Mouse (Mus musculus) intestine, embryonic 15.5 days (tissue): ENCODE measurements at regions not wholly inside any gene's neighbourhood (a gene's known extent, or its start where the extent isn't known, plus 50 kb on each side); places are given as distances from the start of the nearest gene placed in this dataset.

Source experiments
- ATAC-seq: fragments of 200-750 bp; cut with Nextera tagmentation; 2 replicates; pipeline ENCODE4 v1.8.0; 2017; ENCODE audit warnings: moderate TSS enrichment, moderate library complexity
- H3K27ac ChIP-seq: fragments of 300-500 bp; sonication (generic); 2 replicates; pipeline ENCODE4 v1.5.1; 2015; ENCODE audit warnings: mild to moderate bottlenecking, inconsistent platforms
- H3K27me3 ChIP-seq: fragments of 300-500 bp; sonication (generic); replicated peaks from 2 replicates; pipeline ENCODE4 v1.6.1; 2015; ENCODE audit warnings: inconsistent platforms
- H3K36me3 ChIP-seq: fragments of 300-500 bp; sonication (generic); 2 replicates; pipeline ENCODE4 v1.6.1; 2015; ENCODE audit warnings: inconsistent platforms
- H3K4me1 ChIP-seq: fragments of 300-500 bp; sonication (generic); replicated peaks from 2 replicates; pipeline ENCODE4 v1.6.1; 2015; ENCODE audit warnings: inconsistent platforms
- H3K4me2 ChIP-seq: fragments of 300-500 bp; sonication (generic); replicated peaks from 2 replicates; pipeline ENCODE4 v1.6.1; 2015; ENCODE audit warnings: mild to moderate bottlenecking, inconsistent platforms
- H3K4me3 ChIP-seq: fragments of 300-500 bp; sonication (generic); replicated peaks from 2 replicates; pipeline ENCODE4 v1.5.1; 2015; ENCODE audit warnings: inconsistent platforms
- H3K9ac ChIP-seq: fragments of 300-500 bp; sonication (generic); 2 replicates; pipeline ENCODE4 v1.6.1; 2015; ENCODE audit warnings: inconsistent platforms
- H3K9me3 ChIP-seq: fragments of 300-500 bp; sonication (generic); 2 replicates; pipeline ENCODE4 v1.6.1; 2016; ENCODE audit warnings: inconsistent platforms
- WGBS: fragments of 180-500 bp; shearing (Covaris S2); methylation state at CpG from one replicate; pipeline ENCODE4 v1.1.7; 2015; 5-methylcytosine and 5-hydroxymethylcytosine counted together

DNA sequence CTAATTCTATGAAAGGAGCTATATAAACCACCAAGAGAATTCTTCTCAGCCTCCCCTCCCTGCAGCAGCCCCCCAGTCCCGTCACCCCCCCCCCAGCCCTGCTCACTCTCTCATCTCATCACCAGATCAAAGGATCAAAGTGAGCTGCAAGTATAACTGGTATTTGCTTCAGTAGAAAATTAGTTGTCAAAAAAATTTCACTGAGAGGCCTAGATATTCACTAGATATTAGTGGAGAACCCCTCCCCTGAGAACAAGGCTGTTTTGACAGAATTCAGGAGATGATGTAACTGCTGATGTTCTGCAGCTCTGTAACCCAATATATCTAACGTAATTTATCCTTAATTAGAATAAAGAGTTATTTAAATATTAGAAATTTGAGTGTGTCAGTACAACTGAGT lies 124.2 kb upstream of the Slitrk2 start:
- Histone ChIP-seq H3K4me2 (no peak overlapping the region), H3K27me3 (no peaks in the 10 kb centered on the region), H3K9me3 (no peaks in the 10 kb centered on the region), H3K36me3 (no peaks in the 10 kb centered on the region), H3K4me3 (no peak overlapping the region), H3K4me1 (no peaks in the 10 kb centered on the region), H3K27ac (no peak overlapping the region), H3K9ac (no peak overlapping the region)
- no peak for ATAC-seq
- 65% methylated on average over 2 of the region's 2 CpGs for WGBS

DNA sequence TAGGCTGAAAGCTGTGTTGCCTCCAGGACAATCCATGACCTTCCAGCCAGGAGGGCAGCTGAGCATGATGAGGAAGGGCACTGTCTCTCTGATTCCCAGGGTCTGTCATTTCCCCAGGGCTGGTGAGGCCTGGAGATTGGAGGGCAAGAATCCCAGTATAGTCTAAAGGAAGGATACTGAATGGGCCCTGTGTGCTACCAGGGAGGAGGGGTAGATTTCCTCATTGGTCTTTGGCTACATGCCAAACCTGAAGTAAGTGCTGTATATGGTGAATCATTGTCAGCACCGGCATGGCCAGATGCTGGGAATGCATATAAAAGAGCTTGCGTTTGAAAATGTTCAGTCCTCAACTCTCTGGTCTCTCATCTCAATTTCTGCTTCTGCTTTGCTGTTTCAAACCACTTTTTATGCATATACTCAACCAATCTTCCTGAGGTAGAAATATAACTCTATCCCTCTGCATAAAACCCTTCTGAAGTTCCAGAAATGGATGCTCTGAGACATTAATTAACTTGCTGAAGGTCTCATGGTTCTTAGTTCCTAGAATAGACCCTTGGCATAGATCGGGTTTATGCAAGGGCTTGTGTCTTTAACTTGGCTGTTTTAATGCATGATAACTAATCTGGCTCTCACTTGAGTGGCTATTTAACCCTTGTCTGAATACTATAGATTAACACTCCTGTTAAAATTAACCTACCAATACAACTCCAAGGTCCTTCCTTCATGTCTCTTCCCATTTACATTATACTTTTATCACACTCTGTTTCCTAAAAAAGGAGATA lies 122.1 kb upstream of the Slitrk2 start:
- H3K9me3 ChIP-seq: no peaks in the 10 kb centered on the region
- no peaks in the 10 kb centered on the region for H3K27me3 ChIP-seq
- 0 out of 2 replicates have a peak, but pooled peaks have one; percentile 53 for ATAC-seq
- no peak overlapping the region for H3K4me3 ChIP-seq
- 46% methylated on average over 3 of the region's 3 CpGs for WGBS
- no peak overlapping the region for H3K27ac ChIP-seq
- H3K4me1 ChIP-seq: no peaks in the 10 kb centered on the region
- no peaks in the 10 kb centered on the region for H3K36me3 ChIP-seq
- H3K4me2 ChIP-seq: no peak overlapping the region
- H3K9ac ChIP-seq: no peak overlapping the region

DNA sequence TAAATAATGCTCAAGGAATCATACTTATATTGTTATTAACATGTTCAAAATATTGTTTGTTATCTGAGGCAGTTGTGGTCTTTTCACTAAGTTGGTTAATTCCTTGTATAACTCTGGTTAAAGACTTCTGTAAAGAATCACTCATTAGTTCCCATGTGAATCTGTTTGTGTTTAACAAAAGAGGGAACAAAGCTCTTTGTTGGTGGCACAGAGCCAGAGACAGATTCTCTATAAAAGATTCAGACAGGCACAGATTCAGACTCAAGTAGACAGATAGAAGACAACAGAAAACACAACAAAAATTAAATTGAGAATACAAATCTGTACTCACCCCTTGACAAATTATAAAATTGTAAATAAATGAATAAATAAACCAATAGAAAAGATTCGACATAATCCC lies 120.2 kb upstream of the Slitrk2 start:
- 71% methylated on average over 1 of the region's 1 CpGs for WGBS
- Histone ChIP-seq H3K36me3 (no peaks in the 10 kb centered on the region), H3K4me1 (no peaks in the 10 kb centered on the region), H3K4me2 (no peak overlapping the region), H3K4me3 (no peak overlapping the region), H3K9ac (no peak overlapping the region), H3K9me3 (no peaks in the 10 kb centered on the region), H3K27ac (no peak overlapping the region), H3K27me3 (no peaks in the 10 kb centered on the region)
- ATAC-seq: no peak

DNA sequence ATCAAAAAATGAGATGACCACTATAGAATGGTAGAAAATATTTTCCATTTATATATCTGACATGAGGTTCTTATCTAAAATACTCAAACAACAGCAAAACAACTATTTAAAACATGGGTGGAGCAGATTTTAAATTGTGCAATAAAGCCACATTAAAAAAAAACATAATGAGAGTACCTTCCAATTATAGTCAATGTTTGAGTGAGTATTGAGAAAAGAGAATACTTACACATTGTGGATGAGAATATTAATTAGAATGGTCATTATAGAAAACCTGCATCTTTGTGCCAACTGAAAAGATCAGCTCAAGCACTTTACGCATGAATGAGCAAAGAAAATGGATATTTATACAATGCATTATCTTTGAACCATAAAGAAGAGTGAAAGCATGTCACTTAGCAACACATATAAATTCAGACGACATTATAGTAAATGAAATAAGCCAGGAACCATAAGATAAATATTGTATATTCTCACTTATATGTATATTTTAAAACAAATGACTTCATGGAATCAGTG lies 105.1 kb upstream of the Slitrk2 start:
- Histone ChIP-seq H3K9ac (no peak overlapping the region), H3K4me2 (no peak overlapping the region), H3K9me3 (no peaks in the 10 kb centered on the region), H3K36me3 (no peaks in the 10 kb centered on the region), H3K27ac (no peak overlapping the region), H3K27me3 (no peaks in the 10 kb centered on the region), H3K4me1 (no peaks in the 10 kb centered on the region), H3K4me3 (no peak overlapping the region)
- WGBS: 66% methylated on average over 2 of the region's 2 CpGs
- ATAC-seq: no peak

DNA sequence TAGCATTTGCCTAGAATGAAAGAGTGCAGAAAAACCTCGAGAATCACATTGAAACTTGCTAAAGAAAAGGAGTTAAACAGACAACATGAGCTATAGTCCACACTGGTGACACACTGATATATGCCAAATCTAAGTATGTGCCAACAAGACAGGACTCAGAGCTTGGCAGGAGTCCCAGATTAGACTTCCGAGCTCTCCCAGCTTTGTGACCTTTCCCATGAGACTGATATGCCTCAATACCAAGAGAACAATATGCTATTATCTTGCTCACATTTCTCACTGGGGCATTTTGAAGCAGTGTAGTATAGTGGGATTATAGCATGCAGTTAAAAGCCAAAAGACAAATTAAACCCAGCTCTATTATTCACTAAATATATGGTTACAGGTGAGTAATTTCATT lies 94.6 kb upstream of the Slitrk2 start:
- Histone ChIP-seq H3K27ac (no peak overlapping the region), H3K9me3 (no peaks in the 10 kb centered on the region), H3K36me3 (no peaks in the 10 kb centered on the region), H3K4me3 (no peak overlapping the region), H3K4me2 (no peak overlapping the region), H3K9ac (no peak overlapping the region), H3K4me1 (no peaks in the 10 kb centered on the region), H3K27me3 (no peaks in the 10 kb centered on the region)
- WGBS: 42% methylated on average over 2 of the region's 2 CpGs
- ATAC-seq: no peak
